Mouse (Mus musculus): ENCODE data around the gene Acsl1. TPM values are rescaled to one million over a fixed set of nuclear protein-coding genes. Genes with fewer than 3 reads are reported as not detected.

The Acsl1 gene
- total RNA-seq (2014; rRNA removed) = 36.7 and 45.9 TPM in 2 replicates
- 27.8 and 28.2 TPM in 2 replicates for polyA plus RNA-seq (2015; fragmentation: Nextera tagmentation; extraction: Ambion mirVana)

GRCm38 (mm10) chr8:46470792-46471781, at the start of gene Acsl1:
Gene Acsl1 (plus strand): TSS chr8:46471037.
- no peak for TF ChIP-seq CTCF (IDR thresholded peaks at IDR 0.05)
- H3K4me1 ChIP-seq (ENCODE audit: insufficient read depth, low read length) = peaks cover 7% of the 10 kb centered on the region; the same call in 1 of the 2 replicates
- H3K36me3 ChIP-seq (ENCODE audit: insufficient read depth, low read length) = no peaks in the 10 kb centered on the region
- WGBS = under 1% methylated on average over 72 of the region's 106 CpGs
- peak; percentile 93 for ATAC-seq (ENCODE audit: low FRiP score)
- peak within 1 kb of the TSS; percentile 77 for H3K4me2 ChIP-seq (ENCODE audit: low read depth, low read length, poor library complexity, severe bottlenecking)
- no peaks in the 10 kb centered on the region for H3K9me3 ChIP-seq (ENCODE audit: low read length)
- H3K27ac ChIP-seq (ENCODE audit: low read depth, low read length) = peak within 1 kb of the TSS; percentile 91
- peak; percentile 97 for DNase-seq (ENCODE audit: low spot score)
- no peaks in the 10 kb centered on the region for H3K27me3 ChIP-seq (ENCODE audit: insufficient read depth, low read length)
- peak within 1 kb of the TSS; percentile 98 for H3K9ac ChIP-seq (replicated peaks; ENCODE audit: low read length, poor library complexity, severe bottlenecking)
- H3K4me3 ChIP-seq (ENCODE audit: low read depth, low read length) = peak within 1 kb of the TSS; percentile 95

DNA sequence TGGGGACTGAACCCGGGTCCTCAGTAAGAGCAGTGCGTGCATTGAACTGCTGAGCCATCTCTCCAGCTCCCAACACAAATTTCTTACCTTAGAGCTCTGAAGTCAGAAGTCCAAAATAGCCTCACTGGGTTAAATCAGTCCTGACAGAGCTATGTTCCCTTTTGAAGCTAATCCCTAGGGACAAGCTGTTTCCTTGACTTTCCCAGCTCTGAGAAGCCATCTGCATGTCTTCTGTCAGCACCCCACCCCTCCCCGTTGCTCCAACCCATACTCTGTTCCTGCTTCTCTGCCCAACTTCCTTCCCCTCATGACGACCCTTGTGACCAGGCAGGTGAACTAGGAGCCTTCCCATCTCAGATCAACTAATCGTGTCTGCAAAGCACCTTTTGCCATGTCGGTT, 49.3 kb upstream of the Acsl1 start:
- Histone ChIP-seq H3K27ac (ENCODE audit: low read depth, low read length) (no peak overlapping the region), H3K4me2 (ENCODE audit: low read depth, low read length, poor library complexity, severe bottlenecking) (no peak overlapping the region), H3K9ac (replicated peaks; ENCODE audit: low read length, poor library complexity, severe bottlenecking) (no peak overlapping the region), H3K9me3 (ENCODE audit: low read length) (no peaks in the 10 kb centered on the region), H3K36me3 (ENCODE audit: insufficient read depth, low read length) (no peaks in the 10 kb centered on the region), H3K4me1 (ENCODE audit: insufficient read depth, low read length) (no peaks in the 10 kb centered on the region), H3K27me3 (ENCODE audit: insufficient read depth, low read length) (no peaks in the 10 kb centered on the region), H3K4me3 (ENCODE audit: low read depth, low read length) (no peak overlapping the region)
- TF ChIP-seq CTCF (IDR thresholded peaks at IDR 0.05) = no peak
- ATAC-seq (ENCODE audit: low FRiP score) (no peak), DNase-seq (ENCODE audit: low spot score) (no peak)
- WGBS = 75% methylated on average over 6 of the region's 6 CpGs

DNA sequence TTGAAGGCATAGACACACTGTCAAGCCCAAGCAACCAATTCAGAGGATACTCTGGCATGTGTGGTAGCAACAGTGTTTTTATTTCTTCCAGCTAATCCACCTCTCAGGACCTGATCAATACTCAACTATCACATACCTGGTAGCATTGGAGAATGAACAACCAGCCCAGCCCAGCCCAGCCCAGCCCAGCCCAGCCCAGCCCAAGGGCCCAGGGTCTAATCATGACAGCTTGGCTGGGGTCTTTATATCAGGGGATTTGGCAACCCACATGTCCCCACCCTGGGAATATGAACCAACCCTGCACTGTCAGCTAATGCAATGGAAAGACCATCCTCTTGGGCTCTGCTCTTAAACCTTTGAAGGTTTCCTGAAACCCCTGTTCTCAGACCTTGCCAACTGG, 42.9 kb upstream of the Acsl1 start:
- no peaks in the 10 kb centered on the region for H3K4me1 ChIP-seq (ENCODE audit: insufficient read depth, low read length)
- no peak overlapping the region for H3K9ac ChIP-seq (replicated peaks; ENCODE audit: low read length, poor library complexity, severe bottlenecking)
- ATAC-seq (ENCODE audit: low FRiP score) (no peak), DNase-seq (ENCODE audit: low spot score) (no peak)
- H3K4me2 ChIP-seq (ENCODE audit: low read depth, low read length, poor library complexity, severe bottlenecking) = no peak overlapping the region
- H3K27ac ChIP-seq (ENCODE audit: low read depth, low read length) = no peak overlapping the region
- no peaks in the 10 kb centered on the region for H3K27me3 ChIP-seq (ENCODE audit: insufficient read depth, low read length)
- no peak for TF ChIP-seq CTCF (IDR thresholded peaks at IDR 0.05)
- H3K9me3 ChIP-seq (ENCODE audit: low read length) = no peaks in the 10 kb centered on the region
- H3K4me3 ChIP-seq (ENCODE audit: low read depth, low read length) = no peak overlapping the region
- H3K36me3 ChIP-seq (ENCODE audit: insufficient read depth, low read length) = no peaks in the 10 kb centered on the region

GRCm38 (mm10) chr8:46429871-46430270, 41.0 kb upstream of the Acsl1 start:
- no peak for ATAC-seq (ENCODE audit: low FRiP score)
- WGBS = 66% methylated on average over 7 of the region's 7 CpGs

DNA sequence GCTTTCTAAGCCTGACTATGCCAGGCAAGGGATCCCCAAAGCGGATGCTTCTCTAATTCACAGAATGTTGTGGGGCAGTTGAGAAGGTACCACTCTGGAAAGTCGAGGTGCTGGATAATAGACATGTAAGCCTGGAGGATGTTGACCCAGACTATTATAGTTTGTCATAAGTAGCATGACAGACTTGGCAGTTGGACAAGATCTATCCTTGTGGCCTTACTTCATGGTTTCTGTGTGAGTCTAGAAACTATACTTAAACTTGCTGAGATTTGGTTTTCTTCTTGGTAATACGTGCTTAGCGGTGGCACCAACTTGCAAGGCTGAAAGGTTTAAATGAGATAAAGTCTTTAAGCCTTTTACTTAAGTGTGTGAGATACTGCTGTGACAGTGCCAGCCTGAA, 38.9 kb upstream of the Acsl1 start:
- H3K9ac ChIP-seq (replicated peaks; ENCODE audit: low read length, poor library complexity, severe bottlenecking) = no peak overlapping the region
- 77% methylated on average over 4 of the region's 4 CpGs for WGBS
- no peak overlapping the region for H3K4me3 ChIP-seq (ENCODE audit: low read depth, low read length)
- DNase-seq (ENCODE audit: low spot score) (no peak), ATAC-seq (ENCODE audit: low FRiP score) (no peak)
- no peaks in the 10 kb centered on the region for H3K9me3 ChIP-seq (ENCODE audit: low read length)
- no peak overlapping the region for H3K4me2 ChIP-seq (ENCODE audit: low read depth, low read length, poor library complexity, severe bottlenecking)
- no peaks in the 10 kb centered on the region for H3K27me3 ChIP-seq (ENCODE audit: insufficient read depth, low read length)
- H3K36me3 ChIP-seq (ENCODE audit: insufficient read depth, low read length) = no peaks in the 10 kb centered on the region
- H3K4me1 ChIP-seq (ENCODE audit: insufficient read depth, low read length) = no peaks in the 10 kb centered on the region
- TF ChIP-seq CTCF (IDR thresholded peaks at IDR 0.05) = no peak
- no peak overlapping the region for H3K27ac ChIP-seq (ENCODE audit: low read depth, low read length)

More at GRCm38 (mm10) chr8:46429871-46430270, 41.0 kb upstream of the Acsl1 start:
- H3K4me2 ChIP-seq (ENCODE audit: low read depth, low read length, poor library complexity, severe bottlenecking) = no peak overlapping the region
- no peak overlapping the region for H3K27ac ChIP-seq (ENCODE audit: low read depth, low read length)
- H3K4me3 ChIP-seq (ENCODE audit: low read depth, low read length) = no peak overlapping the region
- no peaks in the 10 kb centered on the region for H3K4me1 ChIP-seq (ENCODE audit: insufficient read depth, low read length)
- H3K27me3 ChIP-seq (ENCODE audit: insufficient read depth, low read length) = no peaks in the 10 kb centered on the region
- H3K9ac ChIP-seq (replicated peaks; ENCODE audit: low read length, poor library complexity, severe bottlenecking) = no peak overlapping the region
- no peak for DNase-seq (ENCODE audit: low spot score)
- H3K36me3 ChIP-seq (ENCODE audit: insufficient read depth, low read length) = no peaks in the 10 kb centered on the region
- TF ChIP-seq CTCF (IDR thresholded peaks at IDR 0.05) = no peak
- H3K9me3 ChIP-seq (ENCODE audit: low read length) = no peaks in the 10 kb centered on the region

DNA sequence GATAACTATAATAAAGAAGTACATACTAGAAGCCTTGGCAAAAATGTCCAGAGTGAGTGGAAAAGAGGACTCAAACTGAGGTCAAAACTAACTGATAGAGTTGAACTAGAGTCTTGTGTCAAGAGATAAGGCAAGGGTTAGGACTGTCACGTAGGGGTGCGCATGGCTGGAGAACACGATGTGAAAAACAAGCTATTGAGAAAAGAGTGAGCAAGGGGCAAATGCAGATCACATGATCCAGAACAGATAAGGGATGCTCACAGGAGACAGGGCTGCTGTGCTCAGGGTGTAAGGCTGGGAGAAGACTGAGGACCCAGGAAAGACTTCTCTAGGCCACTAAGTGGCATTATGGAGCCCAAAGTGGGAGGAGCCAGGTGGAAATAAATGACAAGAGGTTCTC, 38.3 kb upstream of the Acsl1 start:
- WGBS = 91% methylated on average over 3 of the region's 3 CpGs
- DNase-seq (ENCODE audit: low spot score) = no peak
- Histone ChIP-seq H3K27me3 (ENCODE audit: insufficient read depth, low read length) (no peaks in the 10 kb centered on the region), H3K4me2 (ENCODE audit: low read depth, low read length, poor library complexity, severe bottlenecking) (no peak overlapping the region), H3K36me3 (ENCODE audit: insufficient read depth, low read length) (no peaks in the 10 kb centered on the region), H3K4me3 (ENCODE audit: low read depth, low read length) (no peak overlapping the region), H3K27ac (ENCODE audit: low read depth, low read length) (no peak overlapping the region), H3K4me1 (ENCODE audit: insufficient read depth, low read length) (no peaks in the 10 kb centered on the region), H3K9me3 (ENCODE audit: low read length) (no peaks in the 10 kb centered on the region), H3K9ac (replicated peaks; ENCODE audit: low read length, poor library complexity, severe bottlenecking) (no peak overlapping the region)
- no peak for ATAC-seq (ENCODE audit: low FRiP score)
- TF ChIP-seq CTCF (IDR thresholded peaks at IDR 0.05) = no peak
